Mouse (Mus musculus) left cerebral cortex, adult 8-10 months (tissue): Measurements from ENCODE around the gene Arhgdia. TPM values are rescaled to one million over a fixed set of nuclear protein-coding genes. Genes with fewer than 3 reads are reported as not detected.

Experiments
- DNase-seq, 2 experiments: peaks; one replicate each; pipeline ENCODE4 v3.0.0; 2022; ENCODE audit warnings: low spot score in 2 of 2
- total RNA-seq, 4 experiments: library from RNA; stranded (reverse); gene quantifications; 2 replicates each; pipeline ENCODE4 v1.2.4; 2022

The Arhgdia gene
- total RNA-seq, 4 experiments from 2014 or later: 307 to 323 (median 320) TPM

DNA sequence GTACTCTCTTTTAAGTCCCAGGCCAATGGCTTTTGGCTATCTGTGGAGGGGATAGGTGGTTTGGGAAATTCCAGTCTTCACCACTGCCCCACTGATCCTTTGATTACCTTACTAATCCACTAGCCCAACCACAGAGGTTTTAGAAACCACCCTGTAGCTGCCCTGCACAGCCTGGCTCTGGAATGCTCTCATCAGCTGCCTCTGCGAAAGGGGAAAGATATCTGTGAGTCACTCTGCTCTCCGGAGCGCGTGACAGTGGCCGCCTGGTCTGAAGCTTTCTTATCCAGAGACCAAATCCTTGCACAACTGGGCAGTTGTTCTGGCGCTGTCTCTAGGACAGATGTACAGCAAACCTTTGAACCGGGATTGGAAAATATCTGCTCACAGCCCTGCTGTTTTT, 26.6 kb downstream of the Arhgdia start:
- no peak for DNase-seq

DNA sequence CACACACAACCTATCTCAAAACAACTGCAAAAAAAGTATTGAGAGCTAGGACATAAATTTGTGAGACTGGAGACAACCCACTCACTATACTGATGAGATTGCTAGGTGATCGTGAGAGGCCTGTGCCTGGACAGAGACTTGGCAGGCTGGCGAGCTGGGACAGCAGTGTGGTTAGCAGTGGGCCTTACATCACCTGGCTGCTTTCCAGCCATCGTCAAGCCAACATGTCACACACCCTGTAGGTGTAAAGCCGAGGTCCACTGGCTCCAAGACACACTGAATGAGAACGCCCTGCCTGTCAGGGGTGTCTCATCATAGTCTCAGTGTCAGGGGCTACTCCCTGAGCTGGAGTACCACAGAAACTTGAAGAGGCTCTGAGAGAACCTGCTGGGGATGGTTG, 28.7 kb downstream of the Arhgdia start:
- no peak for DNase-seq

DNA sequence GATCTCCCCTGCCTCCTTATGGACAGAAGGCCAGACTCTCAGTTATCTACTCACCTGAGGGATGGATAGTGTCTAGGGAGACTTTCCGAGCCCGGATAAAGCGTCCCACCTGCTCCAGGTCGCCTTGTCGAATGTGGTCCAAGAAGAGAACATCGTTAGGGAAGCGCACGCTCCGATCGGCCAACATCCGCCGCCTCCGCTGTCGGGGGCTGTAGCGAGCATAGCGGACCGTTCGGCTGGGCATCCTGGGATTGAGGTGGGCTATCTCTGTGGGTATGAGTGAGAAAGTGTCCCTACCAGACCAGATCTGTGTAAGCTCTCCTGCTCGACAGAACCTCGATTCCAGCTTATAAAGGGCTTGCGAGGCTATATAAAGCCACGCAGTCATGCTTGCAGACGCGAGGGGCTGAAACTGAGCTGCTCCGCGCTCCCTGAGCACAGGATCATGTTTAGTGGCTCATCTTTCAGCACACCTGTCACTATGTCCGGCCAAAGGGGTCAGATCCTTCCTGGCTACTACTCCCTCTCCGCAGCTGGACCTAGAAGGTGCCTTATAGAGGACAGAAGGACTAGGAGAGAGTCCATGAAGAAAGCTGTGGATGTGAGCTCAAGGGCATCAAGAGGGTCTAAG, 30.5 kb downstream of the Arhgdia start, which contains the start of gene Ppp1r27:
Gene Ppp1r27 (minus strand): TSS at position 323 of the 631 bp plus-strand sequence.
- DNase-seq: no peak

DNA sequence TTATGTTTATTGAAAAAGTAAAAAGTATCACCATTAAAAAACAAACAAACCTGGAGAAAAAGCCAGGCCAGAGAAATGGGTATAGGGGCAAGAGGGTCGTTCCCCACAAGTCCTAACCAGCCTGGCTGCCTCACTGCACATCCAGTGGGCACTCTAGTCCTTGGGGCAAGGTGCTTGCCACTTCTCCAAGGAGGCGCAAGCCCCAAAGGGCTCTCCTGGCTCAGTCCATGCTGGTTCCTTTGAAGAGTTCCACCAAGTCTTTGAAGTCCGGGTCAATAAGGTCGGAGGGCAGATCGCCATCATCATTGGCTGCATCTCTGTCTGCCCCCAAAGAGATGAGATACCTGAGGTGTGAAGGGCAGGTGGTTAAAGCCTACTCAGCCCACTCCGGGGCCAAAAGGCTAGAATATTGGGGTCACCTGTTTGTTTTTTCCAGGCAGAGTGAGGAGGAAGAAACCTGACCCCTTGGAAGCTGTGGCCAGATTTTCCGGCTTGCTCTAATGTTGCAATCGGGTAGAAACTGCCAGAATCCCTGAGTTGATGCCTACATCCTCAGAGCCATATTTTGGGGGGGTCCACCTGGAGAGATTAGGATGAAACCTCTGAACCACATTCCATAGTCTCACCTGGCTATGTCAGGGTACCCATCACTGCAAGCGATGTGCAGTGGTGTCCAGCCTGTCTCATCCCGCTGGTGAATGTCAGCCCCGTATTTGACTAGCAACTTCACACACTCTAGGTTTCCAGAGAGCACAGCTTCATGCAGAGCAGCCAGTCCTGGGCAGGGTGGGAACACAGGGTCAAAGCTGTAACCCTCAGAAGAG, 31.2 kb downstream of the Arhgdia start:
- no peak for DNase-seq

DNA sequence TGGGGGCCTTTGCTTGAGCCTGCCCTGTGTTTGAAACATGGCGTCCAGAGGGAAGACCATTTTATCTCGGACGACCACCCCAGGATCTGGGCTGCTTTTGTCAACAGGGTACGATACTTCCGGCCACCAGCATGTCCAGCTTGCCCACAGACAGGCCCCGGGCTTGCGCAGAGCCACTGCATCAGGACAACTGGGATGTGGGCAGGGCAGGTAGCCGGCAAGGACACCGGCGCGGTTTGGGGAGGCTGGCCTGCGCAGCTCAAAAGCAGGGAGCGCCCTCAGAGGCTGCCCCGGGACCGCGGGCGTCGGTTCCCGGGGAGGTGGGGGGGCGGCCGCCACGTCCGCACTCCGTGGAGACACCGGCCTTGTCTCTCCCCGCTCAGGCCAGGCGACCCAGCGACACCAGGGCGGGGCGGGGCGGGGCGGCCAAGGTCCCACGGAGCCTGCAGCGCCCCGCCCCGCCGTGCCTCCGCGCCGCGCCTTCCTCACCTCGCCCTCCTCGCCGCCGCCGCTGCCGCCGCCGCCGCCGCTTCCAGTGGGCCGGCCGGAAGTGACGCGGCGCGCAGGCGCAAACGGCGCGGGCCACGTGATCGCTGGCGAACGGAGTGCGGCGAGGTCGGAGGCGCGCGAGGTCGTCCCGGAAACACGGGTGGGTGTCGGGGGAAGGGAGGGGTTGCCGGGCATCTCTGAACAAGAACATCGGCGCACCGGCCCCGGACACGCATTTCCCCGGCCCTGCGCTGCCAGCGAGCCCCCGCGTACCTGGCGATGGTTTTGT, 32.1 kb downstream of the Arhgdia start, which contains the start of gene Mcrip1:
Gene Mcrip1 (minus strand): TSS at position 560 of the 778 bp plus-strand sequence.
- DNase-seq: peak; percentile 83 to 88

DNA sequence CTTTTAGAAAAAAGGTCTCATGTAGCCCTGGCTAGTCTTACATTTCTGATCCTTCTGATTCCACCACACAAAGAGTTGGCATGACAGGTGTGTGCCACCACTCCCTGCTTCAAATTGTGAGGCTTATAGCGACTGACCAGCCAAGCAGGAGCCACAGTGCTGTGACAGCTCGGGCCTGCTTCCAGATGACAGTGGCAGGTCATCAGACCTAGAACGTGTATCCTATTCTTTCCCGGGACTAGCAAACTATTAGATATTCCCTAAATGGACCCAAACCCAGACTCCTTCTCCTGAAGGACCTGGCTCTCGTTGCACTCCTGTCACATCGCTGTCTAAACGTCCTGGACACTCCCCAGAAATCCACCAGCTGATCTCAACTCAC, 32.6 kb downstream of the Arhgdia start:
- DNase-seq: no peak

DNA sequence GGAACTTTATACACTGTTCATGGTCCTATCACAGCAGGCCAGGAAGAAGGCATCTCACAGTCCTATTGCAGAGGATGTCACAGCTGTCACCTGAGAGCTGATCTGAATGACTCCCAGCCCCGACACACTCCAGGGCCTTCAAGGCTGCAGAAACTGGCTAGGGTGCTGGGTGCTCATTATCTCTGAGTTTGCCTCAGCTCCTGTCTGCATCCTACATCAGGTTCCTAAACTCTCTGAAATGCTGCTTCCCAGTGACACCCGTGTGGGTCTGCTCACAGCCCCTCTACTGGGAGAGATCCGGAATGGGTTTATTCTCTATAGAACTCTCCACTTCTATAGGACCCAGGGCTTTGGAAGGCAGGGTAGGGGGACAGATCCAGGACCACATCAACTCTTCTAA, 33.2 kb downstream of the Arhgdia start:
- no peak for DNase-seq

DNA sequence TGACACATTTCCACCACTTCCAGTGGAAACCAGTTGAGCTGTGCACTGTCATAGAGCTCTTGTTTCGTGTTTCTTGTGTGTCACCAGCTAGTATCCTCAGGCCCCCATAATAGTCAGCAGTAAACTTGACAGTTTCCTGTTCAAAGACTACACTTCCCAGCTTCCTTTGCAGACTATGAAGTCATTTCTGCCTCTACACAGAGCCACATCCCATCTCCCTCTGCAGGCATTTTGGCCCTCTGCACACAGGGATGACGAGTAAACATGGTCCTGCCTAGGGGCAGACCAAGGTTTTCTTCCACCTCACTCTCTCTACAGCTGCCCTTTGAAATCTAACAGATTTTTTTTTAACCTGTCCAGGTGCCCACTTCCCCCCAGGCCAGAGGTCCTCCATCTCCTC, 34.0 kb downstream of the Arhgdia start:
- DNase-seq: no peak

DNA sequence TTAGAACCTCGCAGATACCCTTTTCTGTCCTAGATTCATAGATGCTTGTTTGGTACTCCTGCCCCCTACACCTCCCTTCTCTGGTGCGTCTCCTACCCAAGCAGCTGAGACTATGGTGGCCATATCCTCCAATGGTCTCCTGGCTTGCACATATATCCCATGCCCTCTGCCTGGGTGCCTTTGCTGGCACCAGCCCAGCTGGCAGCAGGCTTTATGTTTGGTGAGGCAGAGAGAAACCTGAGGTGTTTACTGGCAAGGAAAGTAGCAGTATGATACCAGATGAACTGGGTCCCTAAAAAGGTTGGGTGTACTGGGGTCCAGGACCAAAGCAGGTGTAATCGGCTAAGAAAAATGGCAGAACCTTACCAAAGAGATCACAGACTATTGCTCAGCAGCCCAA, 35.5 kb downstream of the Arhgdia start:
- DNase-seq: no peak

DNA sequence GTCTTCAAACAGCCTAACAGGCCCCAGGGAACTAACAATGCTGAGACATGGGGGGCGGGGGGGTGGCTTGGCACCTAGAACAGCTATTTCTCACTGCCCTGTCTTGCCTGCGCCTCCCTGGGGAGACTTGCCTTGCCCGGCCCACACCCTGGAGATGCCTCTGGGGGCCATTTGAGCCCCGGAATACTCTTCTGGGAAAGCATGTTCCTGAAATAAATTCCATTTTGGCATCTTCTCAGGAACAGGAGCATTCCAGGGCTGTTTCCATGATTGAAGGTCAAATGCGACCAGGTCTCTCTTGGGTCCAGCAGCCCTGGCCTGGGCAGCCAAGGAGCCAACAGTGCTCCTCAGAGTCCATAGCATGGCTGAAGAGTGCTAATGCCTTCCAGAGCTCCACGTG, 39.0 kb downstream of the Arhgdia start:
- no peak for DNase-seq

DNA sequence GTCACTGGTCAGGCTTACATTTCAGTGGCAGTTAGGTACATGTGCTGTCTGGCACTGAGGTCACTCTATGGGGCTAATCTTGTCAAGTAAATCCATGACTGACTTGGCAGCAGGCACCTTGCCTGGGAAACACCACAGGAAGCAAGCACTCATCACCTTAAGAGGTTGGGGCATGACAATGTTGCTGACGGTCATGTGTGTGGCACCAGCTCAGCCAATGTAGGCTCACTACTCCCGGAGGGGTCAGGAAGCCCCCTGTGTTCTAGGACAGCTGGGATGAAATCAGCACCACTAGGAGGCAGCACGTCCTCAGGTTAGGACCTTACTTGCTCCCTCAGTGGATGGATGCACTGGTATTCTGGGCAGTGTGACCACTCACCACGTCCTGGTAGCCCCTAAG, 39.5 kb downstream of the Arhgdia start:
- no peak for DNase-seq

DNA sequence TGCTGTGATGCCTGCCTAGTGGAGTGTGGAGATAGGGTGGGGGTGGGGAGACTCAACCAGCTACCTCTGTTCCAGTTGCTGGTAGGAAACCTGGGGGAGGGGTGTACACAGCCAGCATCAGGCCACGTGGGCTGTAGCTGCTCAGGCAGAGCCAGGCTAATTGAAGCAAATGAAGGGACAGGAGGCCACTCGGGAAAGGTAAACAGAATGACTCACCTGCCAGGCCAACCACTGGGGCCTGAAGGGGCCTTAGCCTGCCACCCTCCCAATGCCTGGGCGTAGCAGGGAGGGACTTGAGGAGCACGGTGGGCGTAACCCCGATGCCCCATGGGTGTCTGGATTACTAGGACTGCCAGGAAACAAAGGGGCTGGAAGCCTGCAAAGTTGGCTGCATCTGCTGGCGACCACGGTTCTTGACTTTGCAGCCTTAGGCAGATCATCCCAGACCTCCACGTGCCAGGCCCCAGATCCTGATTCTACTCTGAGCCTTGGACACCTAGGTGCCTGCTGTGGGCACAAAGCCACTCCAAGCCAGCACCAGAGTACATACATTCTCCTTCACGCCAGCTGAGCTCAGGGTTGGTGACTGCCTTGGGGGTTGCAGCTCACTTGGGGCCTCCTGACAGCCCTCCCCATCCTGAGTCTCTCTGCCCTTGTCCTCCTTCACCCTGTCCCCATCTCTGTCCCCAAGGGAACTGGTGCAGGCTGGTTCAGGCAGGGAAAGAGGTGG, 42.0 kb downstream of the Arhgdia start:
- DNase-seq: no peak

DNA sequence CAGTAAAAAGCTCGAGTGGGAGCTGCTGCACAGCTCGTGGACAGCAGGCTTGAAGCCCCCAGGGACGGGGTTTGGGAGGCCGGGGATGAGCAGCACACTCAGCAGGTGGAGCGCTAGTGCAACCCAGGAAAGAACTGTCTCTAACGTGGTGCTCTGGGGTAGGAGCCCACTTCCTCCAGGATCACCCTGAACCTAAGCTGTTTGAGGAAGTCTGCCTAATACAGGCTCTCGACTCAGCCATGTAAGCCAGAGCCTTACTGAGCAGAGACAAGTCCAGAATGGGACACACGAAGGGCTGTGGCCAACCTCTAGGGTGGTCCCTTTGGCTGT, 42.5 kb downstream of the Arhgdia start:
- no peak for DNase-seq

DNA sequence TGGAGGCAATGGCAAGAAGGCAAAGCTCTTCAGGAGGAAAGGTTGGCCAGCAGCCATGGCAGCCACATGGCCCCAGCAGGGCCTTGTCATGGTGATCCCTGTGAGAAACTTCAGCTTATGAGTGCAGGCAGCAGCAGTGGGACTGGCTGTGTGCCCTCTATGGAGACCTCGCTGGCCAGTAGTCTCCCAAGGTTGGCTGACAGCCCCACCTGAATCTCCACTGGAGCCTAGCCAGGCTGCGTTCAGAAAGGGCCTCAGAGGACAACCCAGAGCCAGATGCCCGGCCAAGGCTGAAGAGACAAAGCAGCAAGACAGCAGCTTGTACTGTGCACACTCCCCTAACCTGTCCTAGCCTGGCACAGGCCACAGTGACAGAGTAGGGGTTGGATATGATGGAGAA, 42.9 kb downstream of the Arhgdia start:
- no peak for DNase-seq

DNA sequence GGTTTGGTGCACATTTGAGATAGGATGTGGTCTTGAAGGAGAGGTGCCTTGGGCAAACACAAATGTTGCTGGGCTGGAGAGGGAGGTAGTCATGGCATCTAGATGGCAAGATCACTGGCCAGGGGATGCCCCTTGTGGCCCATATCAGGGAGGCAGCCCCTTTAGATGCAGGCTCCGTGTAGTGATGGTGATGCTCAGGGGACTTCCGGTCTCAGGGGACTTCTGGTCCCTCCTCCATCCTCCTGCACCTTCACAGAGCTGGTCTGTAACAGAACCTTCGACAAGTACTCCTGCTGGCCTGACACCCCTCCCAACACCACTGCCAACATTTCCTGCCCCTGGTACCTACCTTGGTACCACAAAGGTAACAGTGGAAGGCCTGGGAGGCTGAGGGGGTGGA, 45.6 kb downstream of the Arhgdia start:
- DNase-seq: no peak

DNA sequence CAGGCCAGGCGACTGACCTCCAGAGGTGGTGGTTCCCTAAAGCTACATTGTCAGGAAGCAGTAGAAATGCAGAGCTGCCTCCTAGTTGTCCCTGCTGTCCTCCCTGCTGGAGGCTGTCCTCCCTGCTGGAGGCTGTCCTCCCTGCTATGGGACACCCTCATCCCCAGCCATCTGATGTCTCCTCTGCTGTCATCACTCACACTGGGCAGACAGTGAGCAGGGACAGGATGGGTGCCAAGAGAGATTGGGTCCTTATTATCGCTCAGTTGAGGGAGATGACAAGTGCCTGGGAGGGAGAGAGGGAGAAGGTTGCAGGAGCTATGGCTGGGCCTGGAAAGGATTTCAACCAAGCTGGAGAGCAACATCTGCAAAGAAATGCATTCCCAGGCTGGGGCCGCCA, 46.3 kb downstream of the Arhgdia start:
- no peak for DNase-seq

DNA sequence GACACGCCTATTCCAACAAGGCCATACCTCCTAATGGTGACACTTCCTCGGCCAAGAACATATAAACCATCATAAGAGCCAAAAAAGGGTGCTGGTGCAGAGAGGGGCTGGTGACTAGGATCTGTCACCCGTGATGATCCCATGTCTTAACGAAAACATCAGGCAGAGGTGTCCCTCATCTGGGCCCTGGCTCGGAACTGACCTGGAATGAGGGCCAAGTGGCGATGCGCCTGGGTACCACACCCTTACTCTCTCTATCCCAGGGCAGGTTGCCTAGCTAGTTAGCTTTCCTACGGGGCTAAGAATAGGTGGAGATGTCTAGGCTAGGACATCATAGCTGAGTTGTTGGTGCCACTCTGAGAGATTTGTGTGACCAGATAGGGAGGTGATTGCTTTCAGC, 47.3 kb downstream of the Arhgdia start:
- DNase-seq: no peak

DNA sequence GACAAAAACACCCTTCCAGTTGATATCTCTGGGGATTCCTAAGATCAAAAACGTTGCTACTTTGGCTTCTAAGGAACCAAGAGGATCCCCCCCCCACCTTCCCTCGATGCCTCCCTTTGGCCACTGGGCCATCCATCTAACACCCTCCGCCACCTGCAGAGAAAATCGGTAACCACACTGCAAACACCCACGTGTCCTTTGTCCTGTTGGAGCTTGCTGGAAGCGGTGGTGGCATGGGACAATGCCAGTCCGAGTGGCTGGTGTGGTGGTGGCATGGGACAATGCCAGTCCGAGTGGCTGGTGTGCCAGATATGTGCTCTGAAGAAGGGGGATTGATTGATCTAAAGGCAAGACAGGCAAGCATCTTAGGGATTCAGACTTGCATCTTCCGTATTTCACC, 49.8 kb downstream of the Arhgdia start:
- no peak for DNase-seq

DNA sequence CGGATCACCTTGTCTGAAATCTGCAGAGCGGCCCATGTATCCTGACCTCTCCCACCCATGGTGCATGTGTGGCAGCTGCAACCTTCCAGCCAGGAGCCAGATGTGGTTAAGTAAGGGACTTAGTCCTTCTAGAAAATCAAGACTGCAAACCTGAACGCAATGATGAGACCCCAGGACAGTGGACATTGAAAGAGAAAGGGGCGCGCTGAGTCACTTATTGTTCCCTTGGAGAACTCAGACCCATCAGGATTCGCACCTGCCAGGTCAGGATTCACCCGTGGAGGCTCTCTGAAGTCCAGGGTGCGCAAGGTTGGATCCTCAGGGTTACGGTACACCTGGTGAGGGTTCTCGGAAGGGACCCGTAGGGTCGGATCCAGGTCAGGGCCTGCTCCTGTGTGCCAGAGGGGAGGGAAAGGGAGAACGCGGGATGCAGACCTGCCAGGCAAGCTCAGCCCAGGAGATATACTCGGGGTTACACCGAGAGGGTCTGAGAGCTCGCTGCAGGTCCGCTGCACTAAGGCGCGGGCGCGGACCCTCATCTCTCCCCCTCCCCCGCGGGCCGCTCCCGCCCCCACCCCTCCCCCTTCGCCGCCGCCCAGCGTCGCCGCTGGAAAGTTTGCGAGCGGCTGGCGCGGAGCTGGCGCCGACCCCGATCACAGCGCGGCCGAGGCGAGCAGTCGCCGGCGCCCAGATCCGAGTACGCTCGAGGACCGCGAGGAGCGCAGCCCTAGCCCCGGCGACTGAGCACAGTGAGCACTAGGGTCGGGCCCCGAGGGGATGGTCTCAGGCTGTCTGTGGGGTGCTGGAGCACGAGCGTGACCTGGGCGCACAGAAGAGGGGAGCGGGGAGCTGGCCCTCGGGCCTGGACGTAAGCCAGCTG, 51.1 kb downstream of the Arhgdia start, which contains the start of gene Gcgr:
Gene Gcgr (plus strand): TSS at position 615 of the 880 bp plus-strand sequence.
- no peak for DNase-seq

DNA sequence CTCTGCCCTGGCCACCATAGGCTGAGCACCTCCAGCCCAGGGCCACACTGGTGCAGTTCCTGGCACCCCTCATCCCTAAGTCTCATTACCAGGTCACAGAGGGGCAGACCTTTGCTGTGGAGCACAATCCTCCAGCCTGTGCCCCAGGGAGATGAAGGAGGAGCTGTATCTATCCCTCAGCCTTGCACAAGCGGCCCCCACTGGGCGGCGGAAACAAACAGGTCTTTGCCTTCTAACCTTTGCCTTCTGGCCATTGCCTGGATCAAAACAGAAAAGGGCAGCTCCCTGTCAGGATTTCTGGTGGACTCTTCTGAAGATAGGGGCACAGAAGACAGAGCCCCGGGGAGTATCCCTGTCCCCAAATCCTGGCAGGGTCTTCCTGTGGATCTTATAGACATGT, 52.5 kb downstream of the Arhgdia start:
- DNase-seq: no peak
